ENCODE assay signal across 11 mouse cellular contexts in the genomic region with DNA sequence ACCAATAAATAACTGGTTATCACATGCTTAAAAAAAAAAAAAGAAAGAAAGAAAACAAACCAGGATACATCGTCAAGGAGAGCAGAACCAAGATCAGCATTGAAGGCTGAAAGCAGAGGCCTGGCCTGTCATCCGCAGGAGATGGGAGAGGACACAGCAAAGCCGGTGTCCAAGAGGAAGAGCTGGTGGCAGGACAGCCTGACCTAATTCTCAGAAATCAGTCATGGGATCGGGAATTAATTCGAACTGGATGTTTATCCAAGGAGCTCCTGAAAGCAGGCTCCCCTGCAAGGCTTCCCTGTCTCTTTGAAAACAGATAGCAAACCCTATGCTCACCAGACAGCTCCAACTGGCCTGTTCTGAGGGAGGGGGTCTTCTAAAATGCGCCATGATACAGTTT.
"Had no signal": no experiment of that assay in that cellular context is flagged by ENCODE, and none has a peak within 500 bp of the region (broad histone marks: within the 10 kb centered on the region; RNA-seq: fewer than 3 reads in every experiment).

No protein-coding gene starts in this region.

- DNase-seq: gastrocnemius, adult 2 months; gastrocnemius, postnatal 10 days; gastrocnemius, postnatal 25 days; heart, postnatal 10 days; heart, postnatal 4 days; kidney, adult 18-20 months; kidney, adult 8-10 months; kidney, postnatal 10 days; kidney, postnatal 25 days; kidney, postnatal 4 days; liver had no signal
